Mouse (Mus musculus): Measurements from ENCODE around the gene Lrrc4c.

Gene Lrrc4c

GRCm38 (mm10) chr2:97604182-97604581 is 1286.2 kb downstream of the Lrrc4c start:
- no peak for DNase-seq (ENCODE audit: low read depth, low spot score)

GRCm38 (mm10) chr2:97604688-97605215 is 1286.8 kb downstream of the Lrrc4c start:
- peak; percentile 28 for DNase-seq (ENCODE audit: low read depth, low spot score)

DNA sequence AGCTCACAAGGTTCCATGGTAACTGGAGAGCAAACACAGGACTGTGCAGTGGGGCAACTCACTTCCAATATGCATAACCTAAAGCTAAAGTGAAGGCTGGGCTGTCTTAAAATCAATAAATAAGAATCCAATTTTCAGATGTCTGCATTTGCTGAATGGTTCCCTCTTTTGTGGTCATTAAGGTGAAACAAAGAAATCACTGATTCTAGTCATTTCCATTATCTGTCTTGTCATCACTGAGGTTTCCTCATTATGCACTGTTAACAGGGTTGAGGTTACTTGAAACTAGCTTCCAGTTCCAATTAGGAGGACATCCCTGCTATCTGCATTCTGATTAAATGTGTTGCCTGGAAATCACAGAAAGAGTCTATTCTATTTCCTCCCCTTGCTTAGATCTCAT is 1291.5 kb downstream of the Lrrc4c start:
- no peak for DNase-seq (ENCODE audit: low read depth, low spot score)

GRCm38 (mm10) chr2:97610566-97610965 is 1292.6 kb downstream of the Lrrc4c start:
- DNase-seq (ENCODE audit: low read depth, low spot score), result no peak

- DNase-seq (ENCODE audit: low read depth, low spot score), result peak; percentile 6
Measured at GRCm38 (mm10) chr2:97614724-97615123, 1296.8 kb downstream of the Lrrc4c start.

- DNase-seq (ENCODE audit: low read depth, low spot score), result no peak
Measured at GRCm38 (mm10) chr2:97618589-97618988, 1300.6 kb downstream of the Lrrc4c start.

- DNase-seq (ENCODE audit: low read depth, low spot score), result no peak
Measured at GRCm38 (mm10) chr2:97639941-97640340, 1322.0 kb downstream of the Lrrc4c start.

GRCm38 (mm10) chr2:97641661-97642060 is 1323.7 kb downstream of the Lrrc4c start:
- DNase-seq (ENCODE audit: low read depth, low spot score), result no peak

- DNase-seq (ENCODE audit: low read depth, low spot score), result no peak
Measured at GRCm38 (mm10) chr2:97652711-97653110, 1334.7 kb downstream of the Lrrc4c start.

All from mesoderm, embryonic 11.5 days (tissue).